Mouse (Mus musculus): ENCODE data around the gene Gm49336. TPM values are rescaled to one million over a fixed set of nuclear protein-coding genes. Genes with fewer than 3 reads are reported as not detected.

Gene Gm49336
- polyA plus RNA-seq, 1 experiment = 28.0 TPM

GRCm38 (mm10) chr14:60170845-60171610 lies 80.3 kb downstream of the Gm49336 start:
- Histone ChIP-seq H3K27ac (ENCODE audit: insufficient read depth, low read depth, low read length) (no peak overlapping the region), H3K4me3 (ENCODE audit: insufficient read depth, low read length) (no peak overlapping the region), H3K4me1 (ENCODE audit: control insufficient read depth, insufficient read depth, low read length) (no peaks in the 10 kb centered on the region)
- TF ChIP-seq CTCF (IDR thresholded peaks at IDR 0.05; ENCODE audit: low read depth, low read length) (no peak), POLR2A (IDR thresholded peaks at IDR 0.05; ENCODE audit: borderline replicate concordance, low read depth, low read length) (no peak)

DNA sequence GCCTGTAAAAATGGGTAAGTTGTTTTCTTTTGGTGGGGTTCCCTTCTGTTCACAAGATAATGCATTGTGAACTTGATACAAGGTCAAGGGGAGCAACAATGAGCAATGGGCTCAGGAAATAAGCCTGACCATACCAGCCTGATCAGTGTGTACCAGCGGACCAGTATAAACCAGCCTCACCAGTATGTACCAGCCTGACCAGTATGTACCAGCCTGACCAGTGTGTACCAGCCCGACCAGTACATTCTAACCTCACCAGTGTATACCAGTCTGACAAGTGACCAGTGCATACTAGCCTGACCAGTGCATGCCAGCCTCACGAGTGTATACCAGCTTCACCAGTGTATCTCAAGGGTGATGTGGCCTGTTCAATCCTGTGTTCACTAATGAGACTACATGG lies 87.9 kb downstream of the Gm49336 start:
- Histone ChIP-seq H3K4me3 (ENCODE audit: insufficient read depth, low read length) (no peak overlapping the region), H3K4me1 (ENCODE audit: control insufficient read depth, insufficient read depth, low read length) (no peaks in the 10 kb centered on the region), H3K27ac (ENCODE audit: insufficient read depth, low read depth, low read length) (no peak overlapping the region)
- no peak for TF ChIP-seq CTCF (IDR thresholded peaks at IDR 0.05; ENCODE audit: low read depth, low read length)
- TF ChIP-seq POLR2A (IDR thresholded peaks at IDR 0.05; ENCODE audit: borderline replicate concordance, low read depth, low read length) = no peak

Other genes with a start within 250 kb of the Gm49336 start
- gene Atp8a2, start 54.3 kb downstream of the Gm49336 start, polyA plus RNA-seq (2012; ENCODE audit: insufficient read depth, insufficient read length, missing spikeins) = 0.16 and 0.77 TPM in 2 replicates
- gene Nupl1, start 76 bp downstream of the Gm49336 start, polyA plus RNA-seq (2012; ENCODE audit: insufficient read depth, insufficient read length, missing spikeins) = not detected in 2 replicates
- 122 and 129 TPM in 2 replicates for gene Mtmr6, start 13.7 kb upstream of the Gm49336 start, polyA plus RNA-seq (2012; ENCODE audit: insufficient read depth, insufficient read length, missing spikeins)
- 0.15 TPM in 1 of 2 replicates, not detected in the other for gene Amer2, start 121.8 kb upstream of the Gm49336 start, polyA plus RNA-seq (2012; ENCODE audit: insufficient read depth, insufficient read length, missing spikeins)

Measured in bone marrow macrophage, adult 2 months (primary cell).